Mouse (Mus musculus) embryo, embryonic 9.5 days (tissue): ENCODE measurements around the gene 9130019O22Rik.
"Not testable (repeated sequence)": the region's sequence is repeated elsewhere in the genome, so short reads cannot be mapped to it uniquely, and the experiment has no call there.

ENCODE experiments used
- DNase-seq: peaks from one replicate; pipeline ENCODE4 v3.0.0-alpha.2; 2017; ENCODE audit errors: extremely low spot score

Gene 9130019O22Rik

GRCm38 (mm10) chr7:127375271-127376245, 11.4 kb downstream of the 9130019O22Rik start, which contains the start of gene Zfp747:
Gene Zfp747, minus strand, starts transcription at chr7:127376050.
- DNase-seq = peak; percentile 88

GRCm38 (mm10) chr7:127371870-127372269, 15.1 kb downstream of the 9130019O22Rik start:
- DNase-seq = not testable (repeated sequence)

- no peak for DNase-seq
These were observed 15.8 kb downstream of the 9130019O22Rik start for GRCm38 (mm10) chr7:127371213-127371612.

- DNase-seq = no peak
These were observed 20.7 kb downstream of the 9130019O22Rik start for GRCm38 (mm10) chr7:127366249-127366648.

GRCm38 (mm10) chr7:127364166-127364565, 22.8 kb downstream of the 9130019O22Rik start:
- DNase-seq = no peak

- peak; percentile 54 for DNase-seq
These were observed 23.5 kb downstream of the 9130019O22Rik start for GRCm38 (mm10) chr7:127363475-127363921.

GRCm38 (mm10) chr7:127362418-127362817, 24.5 kb downstream of the 9130019O22Rik start:
- DNase-seq = peak; percentile 45

- DNase-seq = no peak
These were observed 25.5 kb downstream of the 9130019O22Rik start for GRCm38 (mm10) chr7:127361449-127361848.

- DNase-seq = no peak
These were observed 26.7 kb downstream of the 9130019O22Rik start for GRCm38 (mm10) chr7:127360265-127360664.

- DNase-seq = no peak
These were observed 28.5 kb downstream of the 9130019O22Rik start for GRCm38 (mm10) chr7:127358472-127358871.

GRCm38 (mm10) chr7:127357871-127358270, 29.1 kb downstream of the 9130019O22Rik start:
- no peak for DNase-seq

- no peak for DNase-seq
These were observed 31.2 kb downstream of the 9130019O22Rik start for GRCm38 (mm10) chr7:127355796-127356195.

GRCm38 (mm10) chr7:127351230-127352004, 35.5 kb downstream of the 9130019O22Rik start:
- no peak for DNase-seq

GRCm38 (mm10) chr7:127346676-127347075, 40.3 kb downstream of the 9130019O22Rik start:
- no peak for DNase-seq

GRCm38 (mm10) chr7:127345512-127346325, 41.2 kb downstream of the 9130019O22Rik start, which contains the start of gene Zfp768:
Gene Zfp768, minus strand, starts transcription at chr7:127345589.
- peak; percentile 98 for DNase-seq

GRCm38 (mm10) chr7:127345092-127345491, 41.9 kb downstream of the 9130019O22Rik start:
- no peak for DNase-seq

GRCm38 (mm10) chr7:127344371-127344770, 42.6 kb downstream of the 9130019O22Rik start:
- DNase-seq = no peak

GRCm38 (mm10) chr7:127343351-127344019, 43.5 kb downstream of the 9130019O22Rik start:
- DNase-seq = no peak

GRCm38 (mm10) chr7:127342888-127343287, 44.1 kb downstream of the 9130019O22Rik start:
- no peak for DNase-seq

GRCm38 (mm10) chr7:127342332-127342731, 44.6 kb downstream of the 9130019O22Rik start:
- DNase-seq = no peak

- DNase-seq = not testable (repeated sequence)
These were observed 45.1 kb downstream of the 9130019O22Rik start for GRCm38 (mm10) chr7:127341861-127342260.
